Mouse (Mus musculus) neural tube, embryonic 15.5 days (tissue): ENCODE results near the gene Rgs6. TPM values are rescaled to one million over a fixed set of nuclear protein-coding genes. Genes with fewer than 3 reads are reported as not detected.

ENCODE experiments used
- ATAC-seq: fragments of 200-750 bp; cut with Nextera tagmentation; 2 replicates; pipeline ENCODE4 v1.8.0; 2017; ENCODE audit warnings: mild to moderate bottlenecking, moderate TSS enrichment, moderate library complexity; ENCODE audit not compliant: low FRiP score
- H3K27ac ChIP-seq: fragments of 300-500 bp; sonication (generic); replicated peaks from 2 replicates; pipeline ENCODE4 v1.5.1; 2015; ENCODE audit warnings: mild to moderate bottlenecking, inconsistent platforms
- H3K27me3 ChIP-seq: fragments of 300-500 bp; sonication (generic); replicated peaks from 2 replicates; pipeline ENCODE4 v1.6.1; 2015; ENCODE audit warnings: inconsistent platforms
- H3K36me3 ChIP-seq: fragments of 300-500 bp; sonication (generic); 2 replicates; pipeline ENCODE4 v1.6.1; 2015; ENCODE audit warnings: inconsistent platforms
- H3K4me1 ChIP-seq: fragments of 300-500 bp; sonication (generic); 2 replicates; pipeline ENCODE4 v1.6.1; 2015; ENCODE audit warnings: inconsistent platforms
- H3K4me2 ChIP-seq: fragments of 300-500 bp; sonication (generic); 2 replicates; pipeline ENCODE4 v1.6.1; 2015; ENCODE audit warnings: inconsistent platforms, mild to moderate bottlenecking, moderate library complexity
- H3K4me3 ChIP-seq: fragments of 300-500 bp; sonication (generic); replicated peaks from 2 replicates; pipeline ENCODE4 v1.5.1; 2015; ENCODE audit warnings: mild to moderate bottlenecking, inconsistent platforms
- H3K9ac ChIP-seq: fragments of 300-500 bp; sonication (generic); replicated peaks from 2 replicates; pipeline ENCODE4 v1.6.1; 2015; ENCODE audit warnings: mild to moderate bottlenecking, inconsistent platforms
- H3K9me3 ChIP-seq: fragments of 300-500 bp; sonication (generic); replicated peaks from 2 replicates; pipeline ENCODE4 v1.6.1; 2016; ENCODE audit warnings: inconsistent platforms
- WGBS: fragments of 180-500 bp; shearing (Covaris S2); methylation state at CpG from one replicate; pipeline ENCODE4 v1.1.7; 2015; ENCODE audit warnings: mixed read lengths; 5-methylcytosine and 5-hydroxymethylcytosine counted together
- polyA plus RNA-seq: library from polyadenylated mRNA; unstranded; fragments of >200 nt; fragmentation: Nextera tagmentation; extraction: Ambion mirVana; gene quantifications from 2 replicates; pipeline ENCODE4 v1.2.1, GENCODE M21; 2015

Rgs6 gene
- polyA plus RNA-seq, 1 experiment from 2014 or later, result 7.1 TPM

DNA sequence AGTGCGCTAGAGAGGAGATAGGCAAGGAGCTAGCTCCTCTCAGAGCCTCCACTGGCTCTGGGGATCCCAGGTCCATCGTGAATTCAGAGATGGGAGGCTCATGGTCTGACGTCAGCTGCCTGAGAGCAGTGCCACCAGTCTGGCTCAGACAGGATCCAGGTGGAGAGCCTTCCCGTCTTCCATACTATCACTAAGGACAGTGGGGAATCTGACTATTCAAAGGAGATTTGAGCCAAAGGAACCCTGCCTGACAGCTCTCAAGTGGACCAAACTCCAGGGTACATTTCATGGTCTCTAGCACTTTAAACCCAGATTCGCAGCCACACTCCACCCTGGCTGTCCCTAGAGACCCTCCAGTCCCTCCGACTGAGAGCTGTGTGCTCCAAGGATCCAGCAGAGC is 618.8 kb downstream of the Rgs6 start:
- Histone ChIP-seq H3K27me3 (no peaks in the 10 kb centered on the region), H3K36me3 (no peaks in the 10 kb centered on the region), H3K4me2 (no peak overlapping the region), H3K27ac (no peak overlapping the region), H3K4me1 (peaks cover 33% of the 10 kb centered on the region), H3K9ac (no peak overlapping the region), H3K9me3 (no peaks in the 10 kb centered on the region), H3K4me3 (no peak overlapping the region)
- no peak for ATAC-seq
- WGBS, result 74% methylated on average over 6 of the region's 6 CpGs

DNA sequence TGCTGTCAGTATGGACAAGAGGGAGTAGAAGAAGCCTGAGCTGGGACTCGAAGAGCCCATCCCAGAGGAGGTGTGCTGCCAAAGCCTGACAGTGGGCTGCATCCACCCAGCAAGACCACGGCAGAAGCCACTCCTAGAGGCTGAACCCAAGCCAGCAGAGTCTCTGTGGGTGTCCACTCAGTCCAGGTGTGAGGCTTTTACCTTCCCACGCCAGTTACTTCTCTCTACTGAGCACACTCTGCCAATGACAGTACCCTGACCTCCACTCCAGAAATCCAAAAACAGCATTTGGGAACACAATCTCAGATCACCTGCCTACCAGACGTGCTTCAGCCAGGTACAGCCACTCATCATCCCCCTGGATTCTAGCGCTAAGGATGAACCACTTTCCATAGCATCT is 619.4 kb downstream of the Rgs6 start:
- ATAC-seq, result no peak
- Histone ChIP-seq H3K27ac (peak overlapping the region; percentile 48), H3K9me3 (no peaks in the 10 kb centered on the region), H3K4me2 (no peak overlapping the region), H3K4me3 (no peak overlapping the region), H3K4me1 (peaks cover 31% of the 10 kb centered on the region), H3K36me3 (no peaks in the 10 kb centered on the region), H3K27me3 (no peaks in the 10 kb centered on the region), H3K9ac (no peak overlapping the region)
- WGBS, result 72% methylated on average over 5 of the region's 5 CpGs

DNA sequence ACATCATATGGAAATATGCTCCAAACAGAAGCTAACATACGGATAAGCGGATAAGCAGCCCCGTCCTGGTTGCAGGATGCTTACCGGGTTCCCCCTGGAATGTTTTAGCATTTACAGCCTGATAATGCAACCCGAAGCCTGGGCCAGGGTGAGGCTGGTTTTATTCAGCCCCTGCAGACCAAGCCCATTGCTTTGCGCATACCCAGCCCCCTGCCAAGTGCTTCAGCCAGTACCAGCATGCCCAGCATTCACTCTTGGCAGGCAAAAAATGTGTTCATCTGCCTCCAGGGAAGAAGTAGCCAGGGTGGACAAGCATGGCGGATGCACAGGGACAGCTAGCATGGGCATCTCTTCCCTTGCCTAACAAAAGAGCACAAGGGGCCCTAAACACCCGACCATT is 619.9 kb downstream of the Rgs6 start:
- Histone ChIP-seq H3K9me3 (no peaks in the 10 kb centered on the region), H3K4me1 (peaks cover 31% of the 10 kb centered on the region), H3K4me2 (no peak overlapping the region), H3K27ac (peak overlapping the region; percentile 48), H3K4me3 (no peak overlapping the region), H3K36me3 (no peaks in the 10 kb centered on the region), H3K9ac (no peak overlapping the region), H3K27me3 (no peaks in the 10 kb centered on the region)
- ATAC-seq, result no peak
- 33% methylated on average over 8 of the region's 8 CpGs for WGBS

DNA sequence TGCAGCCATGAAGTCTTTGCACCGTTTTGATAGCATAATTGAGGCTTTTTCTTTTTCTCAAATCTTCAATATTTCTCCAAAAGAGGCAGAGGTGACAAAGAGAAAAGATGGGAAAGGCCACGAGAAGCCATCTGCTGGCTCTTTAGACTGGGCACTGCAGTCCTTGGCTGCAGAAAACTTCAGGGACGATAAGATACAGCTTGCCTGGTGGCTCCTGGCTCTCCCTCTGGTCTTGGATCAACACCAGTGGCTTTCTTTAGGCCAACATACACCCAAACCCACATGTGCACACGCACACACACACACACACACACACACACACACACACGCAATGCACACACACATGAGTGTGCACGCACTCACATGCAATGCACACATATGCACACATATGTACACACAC is 620.7 kb downstream of the Rgs6 start:
- H3K36me3 ChIP-seq, result no peaks in the 10 kb centered on the region
- H3K9me3 ChIP-seq, result no peaks in the 10 kb centered on the region
- H3K27ac ChIP-seq, result 0 out of 2 replicates have a peak overlapping the region, but pooled peaks have one; percentile 48
- WGBS, result 64% methylated on average over 6 of the region's 6 CpGs
- peaks cover 32% of the 10 kb centered on the region for H3K4me1 ChIP-seq
- H3K4me2 ChIP-seq, result no peak overlapping the region
- H3K27me3 ChIP-seq, result no peaks in the 10 kb centered on the region
- H3K9ac ChIP-seq, result no peak overlapping the region
- H3K4me3 ChIP-seq, result no peak overlapping the region
- no peak for ATAC-seq

DNA sequence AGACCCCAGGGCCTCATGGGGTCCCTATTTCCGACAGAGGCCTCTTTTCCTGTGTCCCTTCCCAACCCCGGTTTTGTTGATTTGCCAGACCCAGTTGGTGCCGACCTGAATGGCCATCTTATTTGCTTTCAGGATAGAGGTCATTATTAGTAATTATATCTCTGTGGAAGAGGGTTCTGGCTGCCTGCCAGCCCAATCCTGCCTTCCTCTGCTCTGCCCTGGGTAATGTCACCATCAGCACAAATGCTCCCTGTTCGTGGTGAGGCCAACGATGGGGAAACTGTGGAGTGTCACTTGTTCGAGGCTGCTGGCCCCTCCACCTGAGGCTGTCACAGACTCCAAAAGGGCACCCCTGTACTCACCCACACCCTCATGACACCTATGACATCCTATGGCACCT is 621.4 kb downstream of the Rgs6 start:
- H3K36me3 ChIP-seq, result no peaks in the 10 kb centered on the region
- no peaks in the 10 kb centered on the region for H3K27me3 ChIP-seq
- H3K9me3 ChIP-seq, result no peaks in the 10 kb centered on the region
- H3K9ac ChIP-seq, result no peak overlapping the region
- H3K4me3 ChIP-seq, result no peak overlapping the region
- no peak overlapping the region for H3K27ac ChIP-seq
- no peak overlapping the region for H3K4me2 ChIP-seq
- H3K4me1 ChIP-seq, result peaks cover 35% of the 10 kb centered on the region
- WGBS, result 17% methylated on average over 6 of the region's 6 CpGs
- no peak for ATAC-seq

DNA sequence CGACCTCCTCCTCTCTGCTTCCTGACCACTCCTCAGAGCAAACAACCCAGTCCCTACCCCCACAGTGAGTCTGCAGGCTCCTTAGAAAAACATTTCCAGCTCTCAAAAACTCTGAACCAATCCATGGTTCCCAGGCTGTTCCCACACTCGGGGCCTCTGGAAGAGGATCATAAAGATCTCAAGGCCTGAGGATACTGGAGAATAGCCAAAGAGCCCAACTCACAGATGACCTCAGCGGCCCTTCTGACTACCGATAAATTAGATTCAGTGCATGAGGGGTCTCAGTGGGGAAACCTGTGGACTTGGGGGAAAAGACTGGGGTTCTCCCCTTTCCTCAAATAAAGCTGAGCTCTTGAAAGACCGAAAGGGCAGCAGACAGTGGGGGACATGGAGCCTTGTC is 622.2 kb downstream of the Rgs6 start:
- H3K36me3 ChIP-seq, result no peaks in the 10 kb centered on the region
- WGBS, result 52% methylated on average over 5 of the region's 5 CpGs
- H3K27me3 ChIP-seq, result no peaks in the 10 kb centered on the region
- H3K27ac ChIP-seq, result no peak overlapping the region
- no peak overlapping the region for H3K9ac ChIP-seq
- no peak overlapping the region for H3K4me2 ChIP-seq
- no peak for ATAC-seq
- H3K4me1 ChIP-seq, result peaks cover 33% of the 10 kb centered on the region
- H3K9me3 ChIP-seq, result no peaks in the 10 kb centered on the region
- no peak overlapping the region for H3K4me3 ChIP-seq

DNA sequence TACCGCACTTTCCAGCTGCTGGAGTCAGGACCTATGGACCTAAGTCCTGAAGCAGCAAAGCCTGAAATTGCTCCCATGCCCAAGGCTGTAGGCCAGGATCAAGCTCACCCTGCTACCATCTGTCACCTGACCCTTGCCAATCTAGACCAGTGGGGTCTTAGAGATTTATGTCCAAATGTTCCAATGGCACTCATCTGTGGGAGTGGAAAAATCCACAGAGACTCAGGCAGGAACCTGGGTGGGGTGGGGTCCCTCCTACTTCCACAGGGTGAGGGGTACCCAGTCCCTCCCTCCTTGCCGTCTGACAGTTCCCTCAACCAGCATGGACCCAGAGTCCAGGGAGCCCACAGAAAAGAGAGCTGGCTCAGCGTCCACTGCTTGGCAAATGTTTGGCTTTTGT is 622.6 kb downstream of the Rgs6 start:
- Histone ChIP-seq H3K27ac (no peak overlapping the region), H3K4me3 (no peak overlapping the region), H3K36me3 (no peaks in the 10 kb centered on the region), H3K27me3 (no peaks in the 10 kb centered on the region), H3K9me3 (no peaks in the 10 kb centered on the region), H3K9ac (no peak overlapping the region), H3K4me1 (peaks cover 33% of the 10 kb centered on the region), H3K4me2 (no peak overlapping the region)
- no peak for ATAC-seq
- whole genome bisulfite sequencing, result 68% methylated on average over 3 of the region's 3 CpGs

DNA sequence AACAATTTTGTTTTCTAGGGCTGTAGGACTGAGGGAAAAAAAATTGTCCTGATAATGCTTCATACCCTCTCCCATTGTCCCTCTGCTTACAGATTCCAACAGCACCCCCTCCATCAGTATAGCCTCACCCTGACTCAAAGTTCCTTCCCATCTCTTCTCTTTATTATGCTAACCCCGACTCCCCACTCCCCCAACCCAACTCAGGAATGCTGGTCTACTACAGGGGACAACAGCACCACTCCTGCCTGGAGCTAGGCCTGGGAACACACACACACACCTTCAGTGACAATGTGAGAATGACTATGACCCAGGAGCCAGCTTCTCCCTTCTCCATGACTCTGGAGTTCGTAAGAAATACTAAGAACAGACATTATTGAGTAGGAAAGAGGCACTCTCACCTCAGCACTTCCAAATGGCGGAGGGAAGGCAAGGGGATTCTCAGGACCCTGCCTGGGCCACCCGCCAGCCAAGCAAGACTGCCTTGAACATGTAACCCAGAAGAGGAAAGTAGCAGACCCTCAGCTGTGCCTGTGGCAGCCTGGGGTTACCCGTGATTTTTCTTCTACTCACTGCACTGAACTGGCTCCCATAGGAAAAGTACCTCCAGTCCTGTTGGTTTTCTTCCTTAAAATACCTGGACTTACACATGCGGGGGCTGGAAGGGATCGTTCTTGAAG is 623.2 kb downstream of the Rgs6 start:
- Histone ChIP-seq H3K27me3 (no peaks in the 10 kb centered on the region), H3K27ac (no peak overlapping the region), H3K9me3 (no peaks in the 10 kb centered on the region), H3K4me3 (no peak overlapping the region), H3K4me1 (peaks cover 33% of the 10 kb centered on the region), H3K36me3 (no peaks in the 10 kb centered on the region), H3K9ac (no peak overlapping the region), H3K4me2 (no peak overlapping the region)
- WGBS, result 75% methylated on average over 7 of the region's 7 CpGs
- ATAC-seq, result no peak
